Comparison of ENCODE assay signal across 9 mouse cellular contexts in genomic region chr14:30109079-30109478, GRCm38 (mm10).
DNase-seq lines count a peak whose midpoint lies in the region; ATAC-seq and TF ChIP-seq lines count a peak whose summit lies in the region.
"Had no signal": no experiment of that assay in that cellular context is flagged by ENCODE, and none has a peak within 500 bp of the region (broad histone marks: within the 10 kb centered on the region; RNA-seq: fewer than 3 reads in every experiment).

No protein-coding gene starts in this region.

- H3K36me3 ChIP-seq in kidney, embryonic 14.5 days (ENCODE audit: control insufficient read depth, insufficient read depth, low read length), result no peaks in the 10 kb centered on the region
- no peaks in the 10 kb centered on the region for H3K36me3 ChIP-seq in ES-Bruce4 (ENCODE audit: control insufficient read depth, insufficient read depth, low read length, poor library complexity, severe bottlenecking)
- H3K36me3 ChIP-seq in heart, embryonic 10.5 days, result peaks cover 27% of the 10 kb centered on the region; the same call in 1 of the 2 replicates
- H3K36me3 ChIP-seq: limb, embryonic 15.5 days had no signal

- no peak for TF ChIP-seq EP300 in ES-Bruce4 (IDR thresholded peaks at IDR 0.05; ENCODE audit: insufficient read depth, low read depth, low read length)

- ATAC-seq in kidney, embryonic 14.5 days (ENCODE audit: low FRiP score, low TSS enrichment), result no peak
- no peak for ATAC-seq in frontal cortex, adult (ENCODE audit: low TSS enrichment)

- H3K27me3 ChIP-seq in kidney, embryonic 14.5 days (ENCODE audit: control insufficient read depth, insufficient read depth, low read length), result no peaks in the 10 kb centered on the region
- H3K27me3 ChIP-seq in ES-Bruce4 (ENCODE audit: control insufficient read depth, insufficient read depth, low read length, poor library complexity, severe bottlenecking), result no peaks in the 10 kb centered on the region
- no peaks in the 10 kb centered on the region for H3K27me3 ChIP-seq in heart, embryonic 10.5 days (ENCODE audit: insufficient read depth, poor library complexity, severe bottlenecking)
- H3K27me3 ChIP-seq: limb, embryonic 15.5 days had no signal

- no peak overlapping the region for H3K9ac ChIP-seq in kidney, embryonic 14.5 days (ENCODE audit: low read depth, low read length)
- no peak overlapping the region for H3K9ac ChIP-seq in ES-Bruce4 (ENCODE audit: low read depth, poor library complexity, severe bottlenecking)
- H3K9ac ChIP-seq: limb, embryonic 15.5 days had no signal

- no peaks in the 10 kb centered on the region for H3K9me3 ChIP-seq in kidney, embryonic 14.5 days (ENCODE audit: control insufficient read depth, low read length)
- H3K9me3 ChIP-seq in ES-Bruce4 (replicated peaks; ENCODE audit: control insufficient read depth, insufficient read depth, low read length, poor library complexity, severe bottlenecking), result no peaks in the 10 kb centered on the region
- no peaks in the 10 kb centered on the region; the same call in 1 of the 2 replicates for H3K9me3 ChIP-seq in heart, embryonic 10.5 days
- H3K9me3 ChIP-seq: limb, embryonic 15.5 days had no signal

- TF ChIP-seq POLR2A in ES-Bruce4 (IDR thresholded peaks at IDR 0.05; ENCODE audit: insufficient read depth, low read length), result no peak
- TF ChIP-seq POLR2A in bone marrow macrophage, adult 2 months (IDR thresholded peaks at IDR 0.05; ENCODE audit: borderline replicate concordance, low read depth, low read length), result no peak

- H3K4me3 ChIP-seq in kidney, embryonic 14.5 days (ENCODE audit: low read length), result no peak overlapping the region
- no peak overlapping the region for H3K4me3 ChIP-seq in ES-Bruce4 (ENCODE audit: low read depth, low read length)
- H3K4me3 ChIP-seq in bone marrow macrophage, adult 2 months (ENCODE audit: insufficient read depth, low read length), result no peak overlapping the region
- no peak overlapping the region for H3K4me3 ChIP-seq in heart, embryonic 10.5 days
- H3K4me3 ChIP-seq: limb, embryonic 15.5 days had no signal

- H3K27ac ChIP-seq in kidney, embryonic 14.5 days (ENCODE audit: low read depth, low read length), result no peak overlapping the region
- H3K27ac ChIP-seq in ES-Bruce4 (ENCODE audit: insufficient read depth, low read length), result no peak overlapping the region
- no peak overlapping the region for H3K27ac ChIP-seq in bone marrow macrophage, adult 2 months (ENCODE audit: insufficient read depth, low read depth, low read length)
- no peak overlapping the region for H3K27ac ChIP-seq in heart, embryonic 10.5 days
- H3K27ac ChIP-seq: limb, embryonic 15.5 days had no signal

- no peak overlapping the region for H3K4me2 ChIP-seq in kidney, embryonic 14.5 days (replicated peaks; ENCODE audit: low read depth, low read length)
- H3K4me2 ChIP-seq: limb, embryonic 15.5 days had no signal

- H3K4me1 ChIP-seq in kidney, embryonic 14.5 days (ENCODE audit: control insufficient read depth, insufficient read depth, low read length), result no peaks in the 10 kb centered on the region
- H3K4me1 ChIP-seq in ES-Bruce4 (ENCODE audit: control insufficient read depth, insufficient read depth, low read length), result no peaks in the 10 kb centered on the region
- H3K4me1 ChIP-seq in bone marrow macrophage, adult 2 months (ENCODE audit: control insufficient read depth, insufficient read depth, low read length), result no peaks in the 10 kb centered on the region
- H3K4me1 ChIP-seq in heart, embryonic 10.5 days, result peaks cover 17% of the 10 kb centered on the region
- H3K4me1 ChIP-seq: limb, embryonic 15.5 days had no signal

- peak; percentile 66 for TF ChIP-seq CTCF in ES-Bruce4 (IDR thresholded peaks at IDR 0.05; ENCODE audit: low read depth, low read length)
- peak; percentile 85 for TF ChIP-seq CTCF in bone marrow macrophage, adult 2 months (IDR thresholded peaks at IDR 0.05; ENCODE audit: low read depth, low read length)

- peak; percentile 39 for DNase-seq in kidney, postnatal 10 days
- peak; percentile 19 for DNase-seq in lung, postnatal 36 days
- DNase-seq in gastrocnemius, adult 18-20 months (ENCODE audit: low spot score), result no peak
- no peak for DNase-seq in heart, embryonic 10.5 days (ENCODE audit: low spot score)

- WGBS in kidney, embryonic 14.5 days, result 61% methylated on average over 2 of the region's 2 CpGs
- whole genome bisulfite sequencing in heart, embryonic 10.5 days, result 42% methylated on average over 2 of the region's 2 CpGs

Comparison
In these comparisons a context has a peak if more than half of its experiments do, and no peak if none do; other contexts are left out.
1. DNase-seq: peak in kidney, postnatal 10 days (single experiment) and lung, postnatal 36 days (single experiment); none in gastrocnemius, adult 18-20 months (single experiment) and heart, embryonic 10.5 days (single experiment).